Comparison of ENCODE assay signal across 17 mouse cellular contexts in genomic region chr5:24854827-24855600, GRCm38 (mm10). TPM values are rescaled to one million over a fixed set of nuclear protein-coding genes. Genes with fewer than 3 reads are reported as not detected.
DNase-seq lines count a peak whose midpoint lies in the region; ATAC-seq and TF ChIP-seq lines count a peak whose summit lies in the region.
"Had no signal": no experiment of that assay in that cellular context is flagged by ENCODE, and none has a peak within 500 bp of the region (broad histone marks: within the 10 kb centered on the region; RNA-seq: fewer than 3 reads in every experiment).

No protein-coding gene starts in this region.

- H3K4me3 ChIP-seq in lung, embryonic 14.5 days (ENCODE audit: low read depth, low read length): no peak overlapping the region
- no peak overlapping the region for H3K4me3 ChIP-seq in brown adipose tissue, adult 24 weeks (ENCODE audit: insufficient read depth, low read depth, low read length)
- no peak overlapping the region for H3K4me3 ChIP-seq in liver, embryonic 11.5 days (ENCODE audit: low read depth, low read length)
- no peak overlapping the region for H3K4me3 ChIP-seq in neural tube, embryonic 15.5 days (replicated peaks)
- H3K4me3 ChIP-seq: embryonic facial prominence, embryonic 12.5 days; forebrain, embryonic 10.5 days; limb, embryonic 15.5 days; midbrain, embryonic 15.5 days had no signal

- H3K9me3 ChIP-seq in lung, embryonic 14.5 days (ENCODE audit: low read depth, low read length): no peaks in the 10 kb centered on the region
- H3K9me3 ChIP-seq in liver, embryonic 11.5 days (ENCODE audit: control insufficient read depth, low read length): no peaks in the 10 kb centered on the region
- H3K9me3 ChIP-seq in neural tube, embryonic 15.5 days (replicated peaks): no peaks in the 10 kb centered on the region
- H3K9me3 ChIP-seq: embryonic facial prominence, embryonic 12.5 days; forebrain, embryonic 10.5 days; limb, embryonic 15.5 days; midbrain, embryonic 15.5 days had no signal

- ATAC-seq in lung, embryonic 14.5 days (ENCODE audit: insufficient read depth): peak; percentile 52; the same call in 1 of the 2 replicates
- peak; percentile 96 for ATAC-seq in liver, embryonic 11.5 days (replicated peaks; ENCODE audit: low FRiP score)
- peak; percentile 89 for ATAC-seq in megakaryocyte progenitor cell, adult 5-6 weeks (replicated peaks; ENCODE audit: poor library complexity)
- no peak for ATAC-seq in neural tube, embryonic 15.5 days (ENCODE audit: low FRiP score)
- ATAC-seq: midbrain, embryonic 15.5 days had no signal

- H3K4me1 ChIP-seq in lung, embryonic 14.5 days (ENCODE audit: insufficient read depth): no peaks in the 10 kb centered on the region
- 0 out of 2 replicates have a peak, but pooled peaks cover 2% of the 10 kb centered on the region for H3K4me1 ChIP-seq in brown adipose tissue, adult 24 weeks (ENCODE audit: control insufficient read depth, insufficient read depth, insufficient read length, low read length)
- H3K4me1 ChIP-seq in liver, embryonic 11.5 days (replicated peaks; ENCODE audit: control insufficient read depth, insufficient read depth, low read length): peaks cover 16% of the 10 kb centered on the region
- H3K4me1 ChIP-seq in neural tube, embryonic 15.5 days: no peaks in the 10 kb centered on the region
- H3K4me1 ChIP-seq: embryonic facial prominence, embryonic 12.5 days; forebrain, embryonic 10.5 days; limb, embryonic 15.5 days; midbrain, embryonic 15.5 days had no signal

- no peak for DNase-seq in lung, embryonic 14.5 days
- no peak for DNase-seq in lung, adult 18-20 months
- DNase-seq in liver, embryonic 11.5 days (ENCODE audit: low spot score): no peak
- no peak for DNase-seq in adrenal gland, postnatal 36 days
- DNase-seq in cerebellum, adult 9-10 months: no peak
- DNase-seq: cerebellum, adult 18-20 months; kidney, adult 9 months; kidney, postnatal 36 days; right cerebral cortex, postnatal 14 days; thymus, postnatal 4 days had no signal

- WGBS in lung, embryonic 14.5 days: 57% methylated on average over 3 of the region's 3 CpGs
- WGBS in liver, embryonic 11.5 days: 46% methylated on average over 3 of the region's 3 CpGs
- WGBS in neural tube, embryonic 15.5 days: 79% methylated on average over 3 of the region's 3 CpGs

- H3K27me3 ChIP-seq in lung, embryonic 14.5 days (ENCODE audit: insufficient read depth, low read length): no peaks in the 10 kb centered on the region
- no peaks in the 10 kb centered on the region for H3K27me3 ChIP-seq in liver, embryonic 11.5 days (replicated peaks; ENCODE audit: control insufficient read depth, insufficient read depth, low read length)
- no peaks in the 10 kb centered on the region for H3K27me3 ChIP-seq in neural tube, embryonic 15.5 days (replicated peaks)
- H3K27me3 ChIP-seq: embryonic facial prominence, embryonic 12.5 days; limb, embryonic 15.5 days; midbrain, embryonic 15.5 days had no signal

- no peak overlapping the region for H3K27ac ChIP-seq in lung, embryonic 14.5 days (ENCODE audit: low read depth)
- H3K27ac ChIP-seq in brown adipose tissue, adult 24 weeks (replicated peaks; ENCODE audit: low read depth, low read length): peak overlapping the region; percentile 50
- H3K27ac ChIP-seq in liver, embryonic 11.5 days (ENCODE audit: low read depth, low read length): peak overlapping the region; percentile 53
- no peak overlapping the region for H3K27ac ChIP-seq in neural tube, embryonic 15.5 days (replicated peaks)
- H3K27ac ChIP-seq: embryonic facial prominence, embryonic 12.5 days; forebrain, embryonic 10.5 days; limb, embryonic 15.5 days; midbrain, embryonic 15.5 days had no signal

- no peaks in the 10 kb centered on the region for H3K36me3 ChIP-seq in lung, embryonic 14.5 days (ENCODE audit: insufficient read depth)
- H3K36me3 ChIP-seq in liver, embryonic 11.5 days (ENCODE audit: control insufficient read depth, insufficient read depth, low read length): no peaks in the 10 kb centered on the region
- H3K36me3 ChIP-seq in neural tube, embryonic 15.5 days: no peaks in the 10 kb centered on the region
- H3K36me3 ChIP-seq: embryonic facial prominence, embryonic 12.5 days; forebrain, embryonic 10.5 days; limb, embryonic 15.5 days; midbrain, embryonic 15.5 days had no signal

- TF ChIP-seq CTCF in lung, embryonic 14.5 days (IDR thresholded peaks at IDR 0.05; ENCODE audit: low read depth): no peak

- H3K9ac ChIP-seq in lung, embryonic 14.5 days: no peak overlapping the region
- no peak overlapping the region; the same call in 1 of the 2 replicates for H3K9ac ChIP-seq in liver, embryonic 11.5 days (ENCODE audit: low read depth, low read length)
- H3K9ac ChIP-seq in neural tube, embryonic 15.5 days (replicated peaks): no peak overlapping the region
- H3K9ac ChIP-seq: embryonic facial prominence, embryonic 12.5 days; limb, embryonic 15.5 days; midbrain, embryonic 15.5 days had no signal

- H3K4me2 ChIP-seq in lung, embryonic 14.5 days: no peak overlapping the region
- peak overlapping the region; percentile 11 for H3K4me2 ChIP-seq in liver, embryonic 11.5 days
- H3K4me2 ChIP-seq in neural tube, embryonic 15.5 days: no peak overlapping the region
- H3K4me2 ChIP-seq: embryonic facial prominence, embryonic 12.5 days; limb, embryonic 15.5 days; midbrain, embryonic 15.5 days had no signal

RNA-seq across cellular contexts. Expression of gene Rheb, which starts 12.6 kb away (rescaled TPM):
- polyA plus RNA-seq in lung, embryonic 14.5 days (2014; fragmentation: Nextera tagmentation; extraction: Ambion mirVana): 196 and 198 TPM in 2 replicates
- polyA plus RNA-seq in brown adipose tissue, adult 24 weeks (2012; ENCODE audit: insufficient read depth, insufficient read length, missing spikeins): 86.6 and 143 TPM in 2 replicates
- polyA plus RNA-seq in liver, embryonic 11.5 days (2014; fragmentation: Nextera tagmentation; extraction: Ambion mirVana): 168 and 169 TPM in 2 replicates
- 102 and 112 TPM in 2 replicates for total RNA-seq in megakaryocyte progenitor cell, adult 5-6 weeks (2015)
- total RNA-seq in megakaryocyte progenitor cell, adult 5-6 weeks (2017): 45.9 and 46.0 TPM in 2 replicates
- polyA plus RNA-seq in neural tube, embryonic 15.5 days (2015; fragmentation: Nextera tagmentation; extraction: Ambion mirVana): 230 and 258 TPM in 2 replicates
- 10 to 100 TPM; 80.8 to 88.1 TPM for total RNA-seq in adrenal gland, postnatal 36 days (2021)

Comparison
In these comparisons a context has a peak if more than half of its experiments do, and no peak if none do; other contexts are left out.
1. H3K27ac ChIP-seq: peak in brown adipose tissue, adult 24 weeks (single experiment) and liver, embryonic 11.5 days (single experiment); none in lung, embryonic 14.5 days (single experiment) and neural tube, embryonic 15.5 days (single experiment).